Mouse (Mus musculus) kidney, adult 2 months (tissue): ENCODE measurements at regions not wholly inside any gene's neighbourhood (a gene's known extent, or its start where the extent isn't known, plus 50 kb on each side); places are given as distances from the start of the nearest gene placed in this dataset.

Experiments used
- CTCF ChIP-seq: fragments of 200-500 bp; conservative IDR thresholded peaks from 2 replicates; pipeline ENCODE4 v1.5.1; 2011; ENCODE audit warnings: low read depth, mild to moderate bottlenecking, control low read depth, low read length, moderate library complexity, mixed read lengths; ENCODE audit not compliant: insufficient read depth, insufficient read length
- POLR2A ChIP-seq: fragments of 200-500 bp; IDR thresholded peaks from one replicate; pipeline ENCODE4 v1.6.1; 2011; ENCODE audit warnings: low read depth, low read length, control low read depth

DNA sequence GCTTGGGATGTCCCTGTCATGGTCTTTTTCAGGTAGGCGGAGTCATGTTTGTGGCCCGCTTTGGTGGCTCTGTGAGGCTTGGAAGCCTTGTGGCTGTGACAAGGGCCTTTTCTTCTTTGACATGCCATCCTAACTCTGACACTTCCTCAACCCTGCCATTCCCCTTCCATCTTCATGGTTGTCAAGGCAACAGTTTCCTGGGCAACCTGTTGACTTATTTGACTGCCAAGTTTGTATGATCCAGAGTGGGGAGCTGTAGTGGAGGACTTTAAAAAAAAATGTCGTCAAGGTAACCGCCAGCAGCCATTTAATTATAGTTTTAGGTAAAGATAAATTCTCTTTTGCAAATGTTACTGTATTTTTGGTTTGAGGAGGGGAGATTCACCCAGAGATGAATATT, 56.8 kb upstream of the Kcng1 start:
- no peak for TF ChIP-seq POLR2A
- no peak for TF ChIP-seq CTCF
